Mouse (Mus musculus): ENCODE measurements around the gene Myadml2. TPM values are rescaled to one million over a fixed set of nuclear protein-coding genes. Genes with fewer than 3 reads are reported as not detected.

Myadml2 gene
- total and polyA plus RNA-seq, 3 experiments = not detected

DNA sequence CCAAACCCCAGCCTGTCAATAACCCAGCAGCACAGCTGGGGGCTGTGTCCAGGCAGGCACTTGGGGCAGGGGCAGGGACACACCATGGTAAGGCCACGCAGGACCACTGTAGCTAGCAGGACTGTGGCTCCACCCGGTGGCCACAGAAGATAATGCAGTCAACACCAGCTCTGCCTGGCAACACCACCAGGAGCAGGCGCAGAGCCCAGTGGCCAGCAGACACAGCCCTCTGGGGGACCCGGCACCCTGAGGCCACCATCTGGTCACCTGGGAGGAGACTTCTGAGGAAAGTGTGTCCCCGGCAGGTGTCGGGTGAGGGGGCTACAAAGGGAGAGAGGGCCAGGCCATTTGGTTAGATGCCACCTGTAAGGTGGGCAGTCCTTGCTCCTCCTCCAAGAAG lies 35.2 kb downstream of the Myadml2 start:
- no peak overlapping the region for H3K4me3 ChIP-seq (ENCODE audit: control insufficient read depth in 1 of 2, insufficient read depth in 1 of 2, low read depth in 2 of 2, low read length in 2 of 2)
- TF ChIP-seq MAFK (IDR thresholded peaks at IDR 0.05; ENCODE audit: borderline replicate concordance, low read depth, low read length) (no peak), CHD1 (IDR thresholded peaks at IDR 0.05; ENCODE audit: low read depth, low read length) (no peak), RAD21 (IDR thresholded peaks at IDR 0.05; ENCODE audit: low read depth, low read length) (peak; percentile 85), ZC3H11A (IDR thresholded peaks at IDR 0.05; ENCODE audit: low read depth, low read length) (peak; percentile 84), CTCF (IDR thresholded peaks at IDR 0.05 in 2 of 3, conservative IDR thresholded peaks at IDR 0.05 in 1 of 3; ENCODE audit: control insufficient read depth in 1 of 3, insufficient read depth in 1 of 3, low read depth in 2 of 3, low read length in 3 of 3, poor library complexity in 1 of 3, severe bottlenecking in 1 of 3) (peak; percentile 86 to 94 (median 89)), BHLHE40 (IDR thresholded peaks at IDR 0.05; ENCODE audit: borderline replicate concordance, low read depth, low read length) (peak; percentile 32; the same call in 1 of the 2 replicates), SMC3 (IDR thresholded peaks at IDR 0.05; ENCODE audit: low read depth, low read length) (peak; percentile 90), ZMIZ1 (IDR thresholded peaks at IDR 0.05; ENCODE audit: low read depth, low read length) (peak; percentile 30; the same call in 1 of the 2 replicates), HCFC1 (IDR thresholded peaks at IDR 0.05; ENCODE audit: low read depth, low read length) (0 out of 2 replicates have a peak, but pooled peaks have one; percentile 20), SIN3A (IDR thresholded peaks at IDR 0.05; ENCODE audit: low read length) (0 out of 2 replicates have a peak, but pooled peaks have one; percentile 38)
- H3K27me3 ChIP-seq (ENCODE audit: control insufficient read depth in 1 of 2, insufficient read depth in 2 of 2, low read length in 2 of 2) = no peaks in the 10 kb centered on the region
- no peak overlapping the region for H3K27ac ChIP-seq (ENCODE audit: control insufficient read depth, low read depth, low read length)
- no peaks in the 10 kb centered on the region for H3K9me3 ChIP-seq (replicated peaks; ENCODE audit: insufficient read depth, low read length)
- H3K36me3 ChIP-seq (ENCODE audit: control insufficient read depth in 1 of 2, insufficient read depth in 2 of 2, low read length in 2 of 2) = peaks cover 1 to 4% of the 10 kb centered on the region in 2 experiments
- peaks cover 23% of the 10 kb centered on the region for H3K79me2 ChIP-seq (ENCODE audit: control insufficient read depth, insufficient read depth, low read length, poor library complexity)
- peak; percentile 79 for DNase-seq (ENCODE audit: low read depth, low spot score)
- peaks cover 0 to 7% of the 10 kb centered on the region in 2 experiments; a peak in 3 of 4 replicates for H3K4me1 ChIP-seq (ENCODE audit: control insufficient read depth in 1 of 2, insufficient read depth in 2 of 2, low read length in 2 of 2)
- H3K9ac ChIP-seq (ENCODE audit: control insufficient read depth, low read depth, low read length, poor library complexity, severe bottlenecking) = no peak overlapping the region

DNA sequence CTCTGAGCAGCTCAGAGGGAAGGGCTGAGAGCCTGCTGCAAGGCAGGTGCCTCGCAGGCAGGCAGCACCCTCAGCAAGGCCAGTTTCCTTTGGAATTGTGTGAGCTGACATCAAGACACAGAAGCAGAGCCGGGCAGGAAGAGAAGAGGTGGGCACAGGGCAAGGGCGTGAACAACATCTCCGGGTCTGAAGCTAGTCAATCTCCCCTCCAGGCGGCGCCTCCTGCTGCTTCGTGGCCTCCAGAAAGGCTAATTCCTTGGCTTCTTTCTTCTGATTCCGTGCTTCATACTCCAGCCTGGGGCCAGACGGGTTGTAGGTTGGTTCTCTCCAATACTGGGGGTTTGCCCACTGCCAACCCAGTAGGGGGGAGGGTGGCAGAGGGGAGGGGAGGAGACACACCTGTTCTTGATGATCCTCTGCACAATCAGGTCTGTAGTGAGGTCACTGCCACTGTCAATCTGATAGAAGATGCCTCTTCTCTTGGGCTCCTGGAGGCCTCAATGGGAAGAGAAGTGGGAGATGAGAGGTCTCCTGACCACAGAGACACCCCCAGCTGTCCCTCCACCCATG lies 37.4 kb downstream of the Myadml2 start:
- no peak for TF ChIP-seq RCOR1 (IDR thresholded peaks at IDR 0.05; ENCODE audit: low read depth, low read length)
- H3K27ac ChIP-seq (ENCODE audit: control insufficient read depth, low read depth, low read length) = no peak overlapping the region
- no peaks in the 10 kb centered on the region for H3K4me1 ChIP-seq (ENCODE audit: control insufficient read depth in 1 of 2, insufficient read depth in 2 of 2, low read length in 2 of 2)

DNA sequence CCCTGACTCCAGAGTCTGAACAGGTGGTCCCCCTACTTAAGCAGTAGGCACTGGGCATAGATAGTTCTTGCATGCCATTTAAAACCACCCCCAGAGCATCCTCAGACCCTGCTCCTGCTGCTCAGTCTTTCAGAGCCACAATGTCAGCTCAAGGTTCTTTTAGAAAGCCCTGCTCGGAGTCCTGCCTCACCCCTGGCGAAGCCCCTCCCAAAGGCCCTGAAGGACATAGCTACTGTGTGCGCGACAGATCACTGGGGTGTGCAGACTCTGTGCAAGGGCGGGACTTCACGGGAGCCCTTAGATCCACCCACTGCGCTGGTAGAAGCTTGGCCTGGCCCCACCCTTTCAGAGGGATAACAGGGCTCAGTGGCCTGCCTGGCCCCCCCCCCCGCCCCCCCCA lies 38.7 kb downstream of the Myadml2 start:
- Histone ChIP-seq H3K9ac (ENCODE audit: control insufficient read depth, low read depth, low read length, poor library complexity, severe bottlenecking) (no peak overlapping the region), H3K4me3 (ENCODE audit: control insufficient read depth in 1 of 2, insufficient read depth in 1 of 2, low read depth in 2 of 2, low read length in 2 of 2) (no peak overlapping the region), H3K36me3 (ENCODE audit: control insufficient read depth in 1 of 2, insufficient read depth in 2 of 2, low read length in 2 of 2) (peaks cover 0 to 1% of the 10 kb centered on the region in 2 experiments; a peak in 2 of 4 replicates)

More for the DNA sequence above, 37.4 kb downstream of the Myadml2 start:
- Histone ChIP-seq H3K4me3 (ENCODE audit: control insufficient read depth in 1 of 2, insufficient read depth in 1 of 2, low read depth in 2 of 2, low read length in 2 of 2) (no peak overlapping the region), H3K9ac (ENCODE audit: control insufficient read depth, low read depth, low read length, poor library complexity, severe bottlenecking) (no peak overlapping the region), H3K36me3 (ENCODE audit: control insufficient read depth in 1 of 2, insufficient read depth in 2 of 2, low read length in 2 of 2) (peaks cover 0 to 1% of the 10 kb centered on the region in 2 experiments; a peak in 2 of 4 replicates), H3K9me3 (replicated peaks; ENCODE audit: insufficient read depth, low read length) (no peaks in the 10 kb centered on the region), H3K79me2 (ENCODE audit: control insufficient read depth, insufficient read depth, low read length, poor library complexity) (peaks cover 5% of the 10 kb centered on the region; the same call in 1 of the 2 replicates), H3K27me3 (ENCODE audit: control insufficient read depth in 1 of 2, insufficient read depth in 2 of 2, low read length in 2 of 2) (no peaks in the 10 kb centered on the region)
- DNase-seq (ENCODE audit: low read depth, low spot score) = no peak

More for the DNA sequence above, 38.7 kb downstream of the Myadml2 start:
- Histone ChIP-seq H3K79me2 (ENCODE audit: control insufficient read depth, insufficient read depth, low read length, poor library complexity) (no peaks in the 10 kb centered on the region), H3K27ac (ENCODE audit: control insufficient read depth, low read depth, low read length) (no peak overlapping the region), H3K27me3 (ENCODE audit: control insufficient read depth in 1 of 2, insufficient read depth in 2 of 2, low read length in 2 of 2) (no peaks in the 10 kb centered on the region), H3K4me1 (ENCODE audit: control insufficient read depth in 1 of 2, insufficient read depth in 2 of 2, low read length in 2 of 2) (no peaks in the 10 kb centered on the region), H3K9me3 (replicated peaks; ENCODE audit: insufficient read depth, low read length) (no peaks in the 10 kb centered on the region)
- no peak for DNase-seq (ENCODE audit: low read depth, low spot score)
- TF ChIP-seq CTCF (IDR thresholded peaks at IDR 0.05 in 2 of 3, conservative IDR thresholded peaks at IDR 0.05 in 1 of 3; ENCODE audit: control insufficient read depth in 1 of 3, insufficient read depth in 1 of 3, low read depth in 2 of 3, low read length in 3 of 3, poor library complexity in 1 of 3, severe bottlenecking in 1 of 3) (no peak), TBP (IDR thresholded peaks at IDR 0.05; ENCODE audit: low read depth, low read length) (no peak), ELF1 (IDR thresholded peaks at IDR 0.05; ENCODE audit: low read depth, low read length) (no peak)

Data from MEL (cell line).